Mouse (Mus musculus) liver, embryonic 15.5 days (tissue): ENCODE results near the gene Hoxd13. TPM values are rescaled to one million over a fixed set of nuclear protein-coding genes. Genes with fewer than 3 reads are reported as not detected.

Experiments
- ATAC-seq: fragments of 200-750 bp; cut with Nextera tagmentation; 2 replicates; pipeline ENCODE4 v1.8.0; 2017; ENCODE audit warnings: moderate number of reproducible peaks, mild to moderate bottlenecking, moderate library complexity; ENCODE audit not compliant: insufficient read depth
- H3K27ac ChIP-seq: fragments of 300-500 bp; sonication (generic); replicated peaks from 2 replicates; pipeline ENCODE4 v1.5.1; 2015; ENCODE audit warnings: mild to moderate bottlenecking, inconsistent platforms
- H3K27me3 ChIP-seq: fragments of 300-500 bp; sonication (generic); 2 replicates; pipeline ENCODE4 v1.6.1; 2015; ENCODE audit warnings: mild to moderate bottlenecking, inconsistent platforms
- H3K36me3 ChIP-seq: fragments of 300-500 bp; sonication (generic); replicated peaks from 2 replicates; pipeline ENCODE4 v1.6.1; 2015; ENCODE audit warnings: moderate library complexity, mild to moderate bottlenecking, inconsistent platforms
- H3K4me1 ChIP-seq: fragments of 300-500 bp; sonication (generic); replicated peaks from 2 replicates; pipeline ENCODE4 v1.6.1; 2015; ENCODE audit warnings: inconsistent platforms
- H3K4me2 ChIP-seq: fragments of 300-500 bp; sonication (generic); 2 replicates; pipeline ENCODE4 v1.6.1; 2015; ENCODE audit warnings: moderate library complexity, mild to moderate bottlenecking, inconsistent platforms
- H3K4me3 ChIP-seq: fragments of 300-500 bp; sonication (generic); replicated peaks from 2 replicates; pipeline ENCODE4 v1.5.1; 2015; ENCODE audit warnings: mild to moderate bottlenecking, inconsistent platforms
- H3K9ac ChIP-seq: fragments of 300-500 bp; sonication (generic); 2 replicates; pipeline ENCODE4 v1.6.1; 2015; ENCODE audit warnings: moderate library complexity, mild to moderate bottlenecking, inconsistent platforms
- H3K9me3 ChIP-seq: fragments of 300-500 bp; sonication (generic); replicated peaks from 2 replicates; pipeline ENCODE4 v1.6.1; 2016; ENCODE audit warnings: inconsistent platforms
- WGBS: fragments of 180-500 bp; shearing (Covaris S2); methylation state at CpG from one replicate; pipeline ENCODE4 v1.1.7; 2015; ENCODE audit warnings: mixed read lengths; ENCODE audit not compliant: insufficient replicate concordance; 5-methylcytosine and 5-hydroxymethylcytosine counted together
- polyA plus RNA-seq: library from polyadenylated mRNA; unstranded; fragments of >200 nt; fragmentation: Nextera tagmentation; extraction: Ambion mirVana; gene quantifications from 2 replicates; pipeline ENCODE4 v1.2.1, GENCODE M21; 2015

Hoxd13 gene
- polyA plus RNA-seq, 1 experiment from 2014 or later: not detected

GRCm38 (mm10) chr2:74674881-74675665 lies 7.0 kb downstream of the Hoxd13 start, which contains the start of gene Hoxd12:
TSS of gene Hoxd12 (plus strand) at chr2:74675013.
- H3K4me1 ChIP-seq: no peaks in the 10 kb centered on the region
- no peak within 1 kb of the TSS for H3K27ac ChIP-seq
- ATAC-seq: no peak
- H3K27me3 ChIP-seq: peaks cover 100% of the 10 kb centered on the region
- no peaks in the 10 kb centered on the region for H3K9me3 ChIP-seq
- no peak within 1 kb of the TSS for H3K9ac ChIP-seq
- no peaks in the 10 kb centered on the region for H3K36me3 ChIP-seq
- no peak within 1 kb of the TSS for H3K4me2 ChIP-seq
- WGBS: 4% methylated on average over 47 of the region's 47 CpGs
- H3K4me3 ChIP-seq: no peak within 1 kb of the TSS

- H3K4me2 ChIP-seq: no peak overlapping the region
- H3K9me3 ChIP-seq: no peaks in the 10 kb centered on the region
- H3K27me3 ChIP-seq: peaks cover 100% of the 10 kb centered on the region
- H3K4me3 ChIP-seq: no peak overlapping the region
- H3K9ac ChIP-seq: no peak overlapping the region
- H3K27ac ChIP-seq: no peak overlapping the region
- H3K4me1 ChIP-seq: no peaks in the 10 kb centered on the region
- ATAC-seq: no peak
- 4% methylated on average over 24 of the region's 24 CpGs for WGBS
- no peaks in the 10 kb centered on the region for H3K36me3 ChIP-seq
These were observed 7.7 kb downstream of the Hoxd13 start for GRCm38 (mm10) chr2:74675666-74676282.

GRCm38 (mm10) chr2:74676376-74677052 lies 8.4 kb downstream of the Hoxd13 start:
- no peaks in the 10 kb centered on the region for H3K4me1 ChIP-seq
- no peak overlapping the region for H3K9ac ChIP-seq
- peaks cover 100% of the 10 kb centered on the region for H3K27me3 ChIP-seq
- no peak overlapping the region for H3K4me3 ChIP-seq
- H3K36me3 ChIP-seq: no peaks in the 10 kb centered on the region
- ATAC-seq: no peak
- H3K9me3 ChIP-seq: no peaks in the 10 kb centered on the region
- H3K4me2 ChIP-seq: no peak overlapping the region
- H3K27ac ChIP-seq: no peak overlapping the region
- WGBS: 3% methylated on average over 9 of the region's 9 CpGs

GRCm38 (mm10) chr2:74677106-74677505 lies 9.0 kb downstream of the Hoxd13 start:
- no peak overlapping the region for H3K9ac ChIP-seq

GRCm38 (mm10) chr2:74678891-74679595 lies 10.9 kb downstream of the Hoxd13 start, which contains the start of gene Hoxd11:
TSS of gene Hoxd11 (plus strand) at chr2:74679557.
- no peak within 1 kb of the TSS for H3K4me2 ChIP-seq
- H3K36me3 ChIP-seq: no peaks in the 10 kb centered on the region
- peaks cover 100% of the 10 kb centered on the region for H3K27me3 ChIP-seq
- no peak for ATAC-seq
- H3K4me1 ChIP-seq: peaks cover 9% of the 10 kb centered on the region
- no peak within 1 kb of the TSS for H3K4me3 ChIP-seq
- no peak within 1 kb of the TSS for H3K27ac ChIP-seq
- WGBS: 3% methylated on average over 15 of the region's 15 CpGs
- no peak within 1 kb of the TSS for H3K9ac ChIP-seq
- no peaks in the 10 kb centered on the region for H3K9me3 ChIP-seq

More at GRCm38 (mm10) chr2:74677106-74677505, 9.0 kb downstream of the Hoxd13 start:
- H3K4me3 ChIP-seq: no peak overlapping the region
- no peak overlapping the region for H3K27ac ChIP-seq
- no peak for ATAC-seq
- H3K27me3 ChIP-seq: peaks cover 100% of the 10 kb centered on the region
- no peaks in the 10 kb centered on the region for H3K36me3 ChIP-seq
- no peaks in the 10 kb centered on the region for H3K9me3 ChIP-seq
- peaks cover 3% of the 10 kb centered on the region for H3K4me1 ChIP-seq
- 8% methylated on average over 2 of the region's 2 CpGs for WGBS
- no peak overlapping the region for H3K4me2 ChIP-seq

GRCm38 (mm10) chr2:74679596-74679971 lies 11.5 kb downstream of the Hoxd13 start:
- Histone ChIP-seq H3K36me3 (no peaks in the 10 kb centered on the region), H3K9me3 (no peaks in the 10 kb centered on the region), H3K27me3 (peaks cover 100% of the 10 kb centered on the region), H3K4me3 (no peak overlapping the region), H3K4me1 (peaks cover 9% of the 10 kb centered on the region), H3K9ac (no peak overlapping the region), H3K27ac (no peak overlapping the region), H3K4me2 (no peak overlapping the region)
- no peak for ATAC-seq
- WGBS: under 1% methylated on average over 26 of the region's 26 CpGs

- Histone ChIP-seq H3K4me1 (peaks cover 9% of the 10 kb centered on the region), H3K27me3 (peaks cover 100% of the 10 kb centered on the region)
- 1% methylated on average over 23 of the region's 23 CpGs for WGBS
These were observed 11.9 kb downstream of the Hoxd13 start for GRCm38 (mm10) chr2:74679980-74680379.

GRCm38 (mm10) chr2:74680561-74681398 lies 12.7 kb downstream of the Hoxd13 start:
- H3K9ac ChIP-seq: no peak overlapping the region
- H3K4me3 ChIP-seq: no peak overlapping the region
- WGBS: 2% methylated on average over 21 of the region's 21 CpGs
- H3K36me3 ChIP-seq: no peaks in the 10 kb centered on the region
- no peaks in the 10 kb centered on the region for H3K9me3 ChIP-seq
- peaks cover 9% of the 10 kb centered on the region for H3K4me1 ChIP-seq
- H3K4me2 ChIP-seq: no peak overlapping the region
- ATAC-seq: no peak
- no peak overlapping the region for H3K27ac ChIP-seq
- peaks cover 100% of the 10 kb centered on the region for H3K27me3 ChIP-seq

More at GRCm38 (mm10) chr2:74679980-74680379, 11.9 kb downstream of the Hoxd13 start:
- no peak overlapping the region for H3K9ac ChIP-seq
- no peak for ATAC-seq
- no peak overlapping the region for H3K27ac ChIP-seq
- no peaks in the 10 kb centered on the region for H3K36me3 ChIP-seq
- H3K9me3 ChIP-seq: no peaks in the 10 kb centered on the region
- no peak overlapping the region for H3K4me3 ChIP-seq
- no peak overlapping the region for H3K4me2 ChIP-seq

GRCm38 (mm10) chr2:74681594-74682531 lies 13.8 kb downstream of the Hoxd13 start:
- no peak for ATAC-seq
- no peak overlapping the region for H3K9ac ChIP-seq
- no peaks in the 10 kb centered on the region for H3K9me3 ChIP-seq
- peaks cover 9% of the 10 kb centered on the region for H3K4me1 ChIP-seq
- H3K4me2 ChIP-seq: peak overlapping the region; percentile 25; the same call in 1 of the 2 replicates
- H3K27ac ChIP-seq: no peak overlapping the region
- H3K36me3 ChIP-seq: no peaks in the 10 kb centered on the region
- H3K4me3 ChIP-seq: no peak overlapping the region; the same call in 1 of the 2 replicates
- 2% methylated on average over 75 of the region's 78 CpGs for WGBS
- peaks cover 99% of the 10 kb centered on the region for H3K27me3 ChIP-seq
